Mouse (Mus musculus) G1E-ER4 (cell line): ENCODE measurements at regions not wholly inside any gene's neighbourhood (a gene's known extent, or its start where the extent isn't known, plus 50 kb on each side); places are given as distances from the start of the nearest gene placed in this dataset.

Source experiments
- GATA1 ChIP-seq: IDR thresholded peaks from one replicate; pipeline ENCODE4 v1.8.0; 2012; ENCODE audit warnings: low read length, inconsistent platforms

DNA sequence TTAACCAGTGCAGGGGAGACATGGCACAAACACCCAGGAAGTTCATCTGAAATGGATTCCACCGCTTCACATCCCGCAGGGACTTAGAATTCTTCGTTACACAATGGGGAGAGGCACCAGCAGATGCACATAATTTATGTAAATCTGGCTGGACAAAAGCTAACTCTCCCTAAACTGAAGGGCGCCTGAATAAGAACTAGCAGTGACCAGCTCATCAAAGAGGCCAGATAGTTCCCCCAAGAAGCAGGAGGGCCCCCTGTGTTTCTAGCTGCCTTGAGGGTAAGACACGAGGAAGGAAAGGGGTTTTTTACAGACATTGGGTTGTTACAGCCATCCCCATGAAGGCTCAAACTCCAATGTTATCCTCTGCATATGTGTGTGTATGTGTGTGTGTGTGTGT lies 123.8 kb upstream of the Hs6st1 start:
- TF ChIP-seq GATA1, result no peak

DNA sequence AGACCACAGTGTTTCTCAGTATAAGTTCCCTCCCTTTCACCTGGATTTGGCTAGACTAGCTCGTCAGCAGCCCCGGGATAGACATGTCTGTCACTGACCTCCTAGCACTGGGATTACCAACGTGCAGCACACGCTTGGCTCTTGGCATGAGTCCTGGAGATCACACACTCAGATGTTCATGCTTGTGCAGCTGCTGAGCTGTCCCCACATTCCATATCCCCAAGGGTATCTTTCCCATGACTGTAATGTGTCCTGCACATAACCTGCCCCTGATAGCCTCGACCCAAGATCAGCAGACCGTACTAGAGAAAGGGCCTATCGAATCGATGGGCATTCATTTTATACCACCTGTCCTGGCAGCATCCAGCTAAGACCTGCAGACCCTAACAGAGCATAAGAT lies 123.4 kb upstream of the Hs6st1 start:
- no peak for TF ChIP-seq GATA1

DNA sequence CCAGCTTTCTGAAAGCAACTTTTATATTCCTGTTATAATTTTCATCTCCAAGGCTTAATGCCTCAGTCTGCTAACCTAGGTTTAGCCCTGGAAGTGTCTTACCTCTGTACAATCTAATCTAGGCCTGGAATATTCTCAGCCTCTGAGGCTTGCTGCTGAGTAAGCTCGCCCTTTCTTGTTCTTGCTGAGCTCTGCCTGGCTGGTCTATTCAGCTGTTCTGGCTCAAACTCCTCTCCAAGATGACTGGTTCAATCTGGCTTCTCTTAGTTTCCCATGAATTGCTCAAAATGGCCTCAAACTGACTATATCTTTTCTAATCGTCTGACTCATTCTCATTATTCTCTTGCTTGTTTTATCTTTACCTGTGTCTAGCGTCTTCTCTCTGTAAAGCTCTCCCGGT lies 122.6 kb upstream of the Hs6st1 start:
- TF ChIP-seq GATA1, result no peak

DNA sequence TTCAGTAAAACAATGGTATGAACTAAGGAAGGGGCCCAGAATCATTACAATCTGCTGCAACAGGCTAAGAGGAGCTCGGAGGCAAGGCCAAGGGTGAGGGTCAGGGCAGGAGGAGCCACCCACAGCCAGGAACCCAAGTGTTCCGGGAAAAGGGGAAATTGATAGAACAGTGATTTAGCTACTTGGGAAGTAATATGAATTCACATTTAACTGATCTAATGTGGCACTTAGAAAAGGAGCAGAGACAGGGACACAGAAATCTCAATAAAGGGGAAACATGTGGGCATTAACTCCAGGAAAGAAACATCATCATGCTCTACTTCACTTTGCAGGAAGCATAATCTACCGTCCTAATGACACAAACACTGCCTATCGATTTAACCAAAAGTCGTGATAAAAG lies 120.1 kb upstream of the Hs6st1 start:
- TF ChIP-seq GATA1, result no peak

DNA sequence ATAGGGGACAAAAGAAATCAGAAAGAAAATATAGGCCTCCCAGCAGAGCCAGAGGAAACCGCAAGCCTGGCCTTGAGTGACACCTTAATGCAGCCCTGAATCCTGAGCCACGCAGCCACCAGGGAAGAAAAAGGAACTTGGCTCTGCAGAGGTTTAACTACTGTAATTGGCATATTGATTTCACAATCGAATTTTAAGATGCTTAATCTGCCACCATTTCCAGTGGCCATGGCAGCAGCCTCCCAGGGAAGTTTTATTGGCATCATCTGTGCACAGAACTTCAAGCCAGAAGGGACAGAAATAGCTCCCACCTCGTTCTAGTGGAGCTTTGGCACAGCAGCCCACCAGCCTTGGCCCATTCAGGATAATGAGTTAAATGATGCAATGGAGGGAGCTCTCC lies 117.1 kb upstream of the Hs6st1 start:
- TF ChIP-seq GATA1, result no peak

DNA sequence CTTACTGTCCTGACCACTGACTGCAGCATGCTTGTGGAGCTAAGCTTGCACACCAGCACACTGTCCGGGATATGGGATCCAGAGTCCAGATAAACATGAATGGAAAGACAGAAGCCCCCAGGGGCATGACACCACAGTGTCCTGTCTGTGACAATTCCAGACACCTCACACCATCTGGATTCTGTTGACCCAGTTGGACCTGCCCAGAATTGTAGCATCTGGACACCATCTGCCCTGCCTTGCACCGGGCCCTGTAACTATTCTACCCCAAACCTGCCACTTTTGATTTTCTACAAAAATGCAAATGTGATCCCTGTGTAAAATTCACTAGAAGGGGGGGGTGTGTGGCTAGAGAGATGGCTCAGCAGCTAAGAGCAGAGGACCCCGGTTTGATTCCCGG lies 114.5 kb upstream of the Hs6st1 start:
- no peak for TF ChIP-seq GATA1

DNA sequence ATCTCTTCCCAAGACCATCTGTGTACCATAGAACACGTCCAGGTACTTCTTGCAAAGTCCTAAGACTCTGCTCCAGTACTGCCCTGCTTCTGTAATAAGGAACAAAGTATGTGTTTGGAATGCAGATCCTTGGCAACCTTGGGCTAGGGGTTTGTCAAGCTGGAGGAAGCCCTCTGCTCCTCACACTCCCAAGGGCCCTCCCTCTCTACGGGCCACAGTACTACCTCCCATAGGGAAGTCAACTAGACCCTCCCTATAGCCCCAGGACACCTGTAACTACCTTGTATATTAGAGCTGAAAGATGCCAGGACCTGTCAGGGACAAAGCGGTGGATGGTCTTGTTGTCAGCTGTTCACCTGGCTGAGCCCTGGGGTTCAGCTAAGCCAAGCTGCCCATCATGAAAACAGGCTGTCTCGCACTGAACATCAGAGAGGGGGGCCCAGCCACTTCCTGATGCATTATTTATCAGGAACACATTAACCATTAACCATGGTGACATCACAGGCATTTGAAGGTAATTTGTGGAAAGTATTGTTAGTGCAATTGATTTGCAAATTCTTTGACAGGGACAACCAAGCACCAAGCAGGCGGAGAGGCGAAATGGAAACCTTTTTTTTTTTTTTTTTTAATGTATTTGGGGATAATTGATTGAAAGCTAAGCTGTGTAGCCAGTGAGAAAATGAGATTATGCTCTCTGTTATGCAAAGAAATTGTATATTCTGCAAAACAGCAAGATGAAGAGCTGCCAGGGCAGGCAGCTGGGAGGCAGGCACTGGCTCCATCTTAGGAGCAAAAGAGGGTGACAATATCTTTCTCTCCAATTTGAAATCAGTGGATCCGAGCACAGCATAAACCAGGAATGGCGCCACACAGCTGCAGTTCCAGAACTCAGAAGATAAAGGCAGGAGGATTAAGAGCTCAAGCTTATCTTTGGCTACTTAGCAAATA lies 110.5 kb upstream of the Hs6st1 start:
- no peak for TF ChIP-seq GATA1

DNA sequence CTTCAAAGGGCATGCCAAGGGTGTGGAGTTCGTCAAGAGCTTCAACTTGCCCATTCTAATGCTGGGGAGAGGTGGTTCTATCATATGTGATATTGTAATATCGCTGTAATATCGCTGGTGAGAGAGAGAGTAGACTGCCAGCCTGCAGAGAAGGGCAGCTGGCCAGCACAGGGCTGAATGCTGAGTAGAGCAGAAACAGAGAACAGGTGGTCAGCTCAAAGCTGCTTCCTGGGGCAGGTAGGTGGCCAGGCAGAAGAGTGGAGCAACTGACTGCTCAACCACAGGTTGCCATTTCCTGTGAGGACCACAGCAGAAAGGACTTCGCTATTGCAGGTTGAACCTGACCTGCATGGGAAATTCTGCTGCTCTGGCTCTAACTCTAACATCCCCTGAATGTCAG lies 108.5 kb upstream of the Hs6st1 start:
- no peak for TF ChIP-seq GATA1

DNA sequence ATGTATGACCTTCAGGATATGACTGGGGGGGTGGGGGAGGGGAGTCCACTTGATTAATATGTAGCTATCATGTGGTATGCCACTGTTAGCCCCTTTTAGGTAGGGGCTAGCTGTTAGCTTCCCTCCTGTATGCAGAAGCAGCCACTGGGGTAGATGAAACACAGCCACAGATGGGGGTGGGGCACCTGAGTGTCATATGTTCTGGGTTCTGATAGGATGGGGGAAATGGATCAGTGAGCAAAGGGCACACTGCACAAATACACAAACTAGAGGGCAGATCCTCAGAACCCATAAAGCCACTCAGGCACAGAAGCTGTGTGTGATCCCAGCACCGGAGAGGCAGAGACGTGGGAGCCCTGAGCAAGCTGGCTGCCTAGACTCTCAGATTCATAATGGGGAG lies 107.4 kb upstream of the Hs6st1 start:
- no peak for TF ChIP-seq GATA1

DNA sequence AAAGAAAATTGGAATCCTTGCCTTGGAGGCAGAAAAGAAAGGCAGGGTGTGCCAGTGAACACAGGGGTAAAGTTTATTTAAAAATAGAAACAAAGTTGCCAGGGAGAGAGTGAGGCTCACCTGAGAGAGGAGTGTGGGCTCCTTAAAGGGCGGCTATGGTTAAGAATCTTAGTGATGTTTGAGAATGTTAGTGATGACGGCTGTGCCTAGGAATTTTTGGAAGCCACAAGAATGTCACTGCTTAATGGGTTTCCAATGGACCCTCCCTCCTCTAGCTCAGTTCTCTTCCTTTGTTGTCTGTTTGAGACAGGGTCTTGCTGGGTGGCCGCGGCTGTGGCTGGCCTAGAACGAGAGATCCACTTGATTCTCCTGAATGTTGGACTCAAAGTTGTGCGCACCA lies 106.3 kb upstream of the Hs6st1 start:
- TF ChIP-seq GATA1, result no peak

DNA sequence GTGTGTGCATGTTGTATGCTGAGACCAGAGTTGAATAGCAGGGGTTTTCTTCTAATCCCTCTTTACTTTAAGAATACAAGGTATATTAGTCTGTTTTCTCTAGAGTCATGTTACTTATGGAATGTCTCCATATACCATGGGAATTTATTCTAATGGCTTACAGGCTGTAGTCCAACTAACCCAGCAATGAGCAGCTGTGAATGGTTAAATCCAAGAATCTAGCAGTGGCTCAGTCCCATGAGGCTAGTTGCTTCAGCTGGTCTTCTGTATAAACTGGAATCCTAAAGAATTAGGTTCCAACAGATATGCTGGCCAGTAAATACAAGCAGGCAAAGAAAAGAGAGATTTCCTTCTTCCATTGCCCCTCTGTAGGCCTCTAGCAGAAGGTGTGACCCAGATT lies 99.7 kb upstream of the Hs6st1 start:
- TF ChIP-seq GATA1, result no peak

DNA sequence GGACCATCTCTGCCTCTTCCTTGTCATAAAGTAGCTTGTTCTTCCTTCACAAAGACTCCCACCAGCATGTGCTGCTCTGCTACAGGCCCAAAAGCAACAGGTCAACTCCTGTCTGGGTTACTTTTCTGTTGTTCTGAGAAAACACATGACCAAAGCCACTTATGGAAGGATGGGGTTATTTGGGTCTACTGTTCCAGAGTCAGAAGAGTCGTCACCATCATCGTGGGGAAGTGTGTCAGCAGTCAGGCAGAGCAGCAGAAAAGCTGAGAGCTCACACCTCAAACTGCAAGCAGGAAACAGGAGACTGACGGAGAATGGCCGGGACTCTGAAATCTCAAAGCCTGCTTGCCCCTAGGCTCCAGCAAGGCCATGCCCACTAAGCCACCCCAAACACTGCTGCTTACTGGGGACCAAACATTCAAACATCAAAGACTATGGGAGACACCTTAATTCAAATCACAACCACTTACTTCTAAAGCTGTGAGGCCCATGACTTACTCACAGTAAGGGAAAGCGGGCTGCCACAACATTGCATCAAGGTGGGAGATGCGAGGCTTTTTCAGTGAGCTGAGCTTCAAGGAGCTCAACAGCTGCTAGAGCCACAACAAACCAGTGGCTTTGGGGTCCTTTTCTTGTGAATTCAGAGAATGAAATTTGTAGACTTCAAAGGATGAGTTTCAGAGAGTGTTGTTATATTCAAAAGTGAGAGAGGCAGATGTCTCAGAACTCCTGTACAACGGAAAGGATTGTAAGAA lies 96.6 kb upstream of the Hs6st1 start:
- TF ChIP-seq GATA1, result no peak

DNA sequence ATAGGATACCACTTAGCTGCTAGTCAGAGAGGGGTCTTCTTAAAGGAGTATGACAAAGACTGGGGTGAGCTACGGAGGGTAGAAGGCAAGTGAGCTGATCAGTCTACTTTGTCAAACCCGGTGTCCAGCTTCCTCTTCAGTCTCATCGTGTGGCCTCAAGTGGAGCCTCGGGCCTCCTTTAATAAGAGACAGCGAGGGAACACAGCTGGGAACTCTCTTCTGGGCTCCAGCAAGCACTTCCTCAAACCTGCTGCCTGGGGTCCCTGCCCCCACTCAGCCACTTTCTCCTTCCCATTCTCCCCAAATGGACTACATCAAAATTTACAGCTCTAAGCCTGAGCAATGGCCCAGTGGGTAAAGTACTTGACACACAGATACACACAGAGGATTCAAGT lies 96.0 kb upstream of the Hs6st1 start:
- TF ChIP-seq GATA1, result no peak

DNA sequence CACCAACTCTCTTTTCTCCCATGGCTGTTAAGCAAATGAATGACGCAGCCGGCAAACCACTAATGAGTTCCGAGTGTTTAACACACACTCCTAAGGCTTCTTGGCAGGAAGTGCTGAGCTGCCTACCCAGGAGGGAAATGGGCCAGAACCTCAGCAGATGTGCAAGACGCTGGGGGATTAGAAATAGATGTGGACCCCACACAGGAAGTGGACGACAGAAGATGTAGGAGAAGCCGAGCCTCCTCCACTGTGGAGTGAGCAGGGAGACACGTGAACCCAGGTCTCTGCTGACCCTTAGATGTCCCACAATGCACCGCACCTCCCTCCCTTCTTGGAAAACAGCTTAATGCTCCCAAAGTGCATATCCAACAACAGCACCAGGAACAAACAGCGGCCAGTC lies 94.8 kb upstream of the Hs6st1 start:
- no peak for TF ChIP-seq GATA1

DNA sequence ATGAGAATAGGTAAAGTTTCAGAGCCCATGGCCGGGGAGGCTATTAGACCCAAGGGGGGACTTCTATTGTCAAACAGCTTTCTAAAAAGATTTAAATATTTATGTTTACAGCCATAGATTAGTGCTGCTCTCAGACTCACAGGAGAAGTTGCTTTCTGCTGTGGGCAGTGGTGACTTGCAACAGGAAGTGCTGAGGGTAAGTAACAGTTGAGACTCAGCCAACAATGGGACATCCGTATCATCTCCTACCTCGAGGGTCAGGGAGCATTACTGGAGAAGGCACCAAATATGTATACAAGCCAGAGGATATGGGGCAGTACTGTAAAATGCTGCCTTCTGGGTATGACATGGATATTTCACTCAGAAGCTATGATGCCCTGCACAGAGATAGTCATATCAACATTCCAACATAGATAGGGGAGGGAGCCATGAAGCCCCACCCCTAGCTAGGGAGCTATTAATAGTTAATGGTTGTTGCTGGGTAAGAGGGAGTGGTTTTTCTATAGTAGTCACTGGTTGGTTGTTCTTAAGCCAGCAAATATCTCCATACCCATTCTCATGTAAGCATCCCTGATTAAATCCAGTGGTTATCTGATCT lies 92.5 kb upstream of the Hs6st1 start:
- TF ChIP-seq GATA1, result no peak

DNA sequence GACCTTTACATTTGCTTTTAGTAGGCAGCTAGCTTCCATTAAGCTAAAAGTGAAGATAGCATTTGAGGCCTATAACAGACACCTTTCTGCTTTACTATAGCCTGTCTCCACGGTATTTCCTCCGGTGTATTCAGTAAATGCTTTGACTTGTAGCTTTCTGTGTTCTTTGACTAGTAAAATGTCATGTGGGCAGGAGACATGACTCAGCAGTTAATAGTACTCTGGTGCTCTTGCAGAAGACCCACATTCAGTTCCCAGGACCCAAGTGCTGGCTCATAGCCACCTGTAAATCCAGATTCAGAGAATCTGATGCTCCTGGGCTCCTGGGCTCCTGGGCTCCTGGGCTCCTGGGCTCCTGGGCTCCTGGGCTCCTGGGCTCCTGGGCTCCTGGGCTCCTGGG lies 91.7 kb upstream of the Hs6st1 start:
- TF ChIP-seq GATA1, result no peak
